8 mouse cellular contexts compared by ENCODE assay signal in genomic region chr7:74554041-74554561, GRCm38 (mm10). TPM values are rescaled to one million over a fixed set of nuclear protein-coding genes. Genes with fewer than 3 reads are reported as not detected.
DNase-seq lines count a peak whose midpoint lies in the region; ATAC-seq lines count a peak whose summit lies in the region.

No protein-coding gene starts in this region.

- under 1% methylated on average over 45 of the region's 46 CpGs for whole genome bisulfite sequencing in embryonic facial prominence, embryonic 12.5 days
- under 1% methylated on average over 45 of the region's 46 CpGs for WGBS in heart, embryonic 10.5 days
- under 1% methylated on average over 44 of the region's 46 CpGs for WGBS in liver, embryonic 12.5 days (ENCODE audit: insufficient replicate concordance)

- H3K9ac ChIP-seq in embryonic facial prominence, embryonic 12.5 days: peak overlapping the region; percentile 75
- H3K9ac ChIP-seq in liver, embryonic 12.5 days: peak overlapping the region; percentile 52; the same call in 1 of the 2 replicates

- H3K9me3 ChIP-seq in embryonic facial prominence, embryonic 12.5 days: no peaks in the 10 kb centered on the region
- no peaks in the 10 kb centered on the region for H3K9me3 ChIP-seq in heart, embryonic 10.5 days
- H3K9me3 ChIP-seq in liver, embryonic 12.5 days (replicated peaks): no peaks in the 10 kb centered on the region

- peak; percentile 32 for DNase-seq in 3T3-L1 (ENCODE audit: low read depth, low spot score)
- DNase-seq in adrenal gland, adult 2 months: peak; percentile 77
- peak; percentile 78 for DNase-seq in heart, embryonic 10.5 days (ENCODE audit: low spot score)
- DNase-seq in kidney, adult 9 months: peak; percentile 55
- DNase-seq in neural tube, embryonic 10.5 days (ENCODE audit: extremely low spot score, low spot score): peak; percentile 67
- DNase-seq in thymus, postnatal 25 days: peak; percentile 72

- H3K27ac ChIP-seq in embryonic facial prominence, embryonic 12.5 days: peak overlapping the region; percentile 69
- peak overlapping the region; percentile 95 for H3K27ac ChIP-seq in heart, embryonic 10.5 days
- no peak overlapping the region for H3K27ac ChIP-seq in liver, embryonic 12.5 days

- no peaks in the 10 kb centered on the region for H3K36me3 ChIP-seq in embryonic facial prominence, embryonic 12.5 days
- H3K36me3 ChIP-seq in heart, embryonic 10.5 days: no peaks in the 10 kb centered on the region
- H3K36me3 ChIP-seq in liver, embryonic 12.5 days: no peaks in the 10 kb centered on the region

- ATAC-seq in embryonic facial prominence, embryonic 12.5 days (ENCODE audit: insufficient number of reproducible peaks, insufficient read depth, low FRiP score, low TSS enrichment): peak; percentile 37; the same call in 1 of the 2 replicates
- no peak for ATAC-seq in liver, embryonic 12.5 days

- peaks cover 28% of the 10 kb centered on the region; the same call in 1 of the 2 replicates for H3K4me1 ChIP-seq in embryonic facial prominence, embryonic 12.5 days
- H3K4me1 ChIP-seq in heart, embryonic 10.5 days: peaks cover 46% of the 10 kb centered on the region
- H3K4me1 ChIP-seq in liver, embryonic 12.5 days: peaks cover 14% of the 10 kb centered on the region; the same call in 1 of the 2 replicates

- peaks cover 11% of the 10 kb centered on the region; the same call in 1 of the 2 replicates for H3K27me3 ChIP-seq in embryonic facial prominence, embryonic 12.5 days
- peaks cover 27% of the 10 kb centered on the region for H3K27me3 ChIP-seq in heart, embryonic 10.5 days (ENCODE audit: insufficient read depth, poor library complexity, severe bottlenecking)
- peaks cover 60% of the 10 kb centered on the region for H3K27me3 ChIP-seq in liver, embryonic 12.5 days (replicated peaks)

- H3K4me2 ChIP-seq in embryonic facial prominence, embryonic 12.5 days (replicated peaks): peak overlapping the region; percentile 97
- H3K4me2 ChIP-seq in liver, embryonic 12.5 days: peak overlapping the region; percentile 80

- peak overlapping the region; percentile 63 for H3K4me3 ChIP-seq in embryonic facial prominence, embryonic 12.5 days
- peak overlapping the region; percentile 84 for H3K4me3 ChIP-seq in heart, embryonic 10.5 days
- peak overlapping the region; percentile 60 for H3K4me3 ChIP-seq in liver, embryonic 12.5 days

RNA-seq across cellular contexts. Expression of gene Slco3a1, which starts 0.5 kb away (rescaled TPM):
- total RNA-seq in adrenal gland, adult 2 months (2021): 10 to 100 TPM; 24.8 to 46.8 TPM
- 35.3 and 40.1 TPM in 2 replicates for polyA plus RNA-seq in adrenal gland, adult 2 months (2012; rRNA removed)
- 11.8 and 11.9 TPM in 2 replicates for polyA plus RNA-seq in embryonic facial prominence, embryonic 12.5 days (2016; fragmentation: Nextera tagmentation; extraction: Ambion mirVana)
- polyA plus RNA-seq in heart, embryonic 10.5 days (2016; fragmentation: Nextera tagmentation; extraction: Ambion mirVana): 26.9 and 36.7 TPM in 2 replicates
- polyA plus RNA-seq in liver, embryonic 12.5 days (2016; fragmentation: Nextera tagmentation; extraction: Ambion mirVana): 2.1 and 2.8 TPM in 2 replicates
